Mouse (Mus musculus) MEL (cell line): ENCODE results near the gene Atg9b. TPM values are rescaled to one million over a fixed set of nuclear protein-coding genes. Genes with fewer than 3 reads are reported as not detected.

ENCODE experiments used
- DNase-seq: peaks from one replicate; pipeline ENCODE4 v3.0.0; 2011; ENCODE audit warnings: low read depth, low spot score
- H3K27ac ChIP-seq: 2 replicates; pipeline ENCODE4 v1.5.1; 2012; ENCODE audit warnings: low read depth, mild to moderate bottlenecking, control low read depth, low read length, moderate library complexity; ENCODE audit not compliant: control insufficient read depth
- H3K27me3 ChIP-seq, 2 experiments: fragments of 150-350 bp in 1 of 2; sonication (generic) in 1 of 2; 2 replicates each; pipeline ENCODE4 v1.6.1; 2012; ENCODE audit warnings: low read length in 2 of 2, mild to moderate bottlenecking in 2 of 2, improper control_type of control experiment in 1 of 2, moderate library complexity in 1 of 2; ENCODE audit not compliant: insufficient read depth in 2 of 2, control insufficient read depth in 1 of 2
- H3K36me3 ChIP-seq, 2 experiments: 2 replicates each; pipeline ENCODE4 v1.6.1; 2012 to 2014; ENCODE audit warnings: low read length in 2 of 2, improper control_type of control experiment in 1 of 2, inconsistent platforms in 1 of 2, mild to moderate bottlenecking in 1 of 2; ENCODE audit not compliant: insufficient read depth in 2 of 2, control insufficient read depth in 1 of 2
- H3K4me1 ChIP-seq, 2 experiments: fragments of 150-350 bp in 1 of 2; sonication (generic) in 1 of 2; 2 replicates each; pipeline ENCODE4 v1.6.1; 2012; ENCODE audit warnings: low read length in 2 of 2, improper control_type of control experiment in 1 of 2, mild to moderate bottlenecking in 1 of 2; ENCODE audit not compliant: insufficient read depth in 2 of 2, control insufficient read depth in 1 of 2
- H3K4me3 ChIP-seq, 2 experiments: fragments of 150-350 bp in 1 of 2; sonication (generic) in 1 of 2; 2 replicates each; pipeline ENCODE4 v1.5.1; 2012; ENCODE audit warnings: low read depth in 2 of 2, low read length in 2 of 2, mild to moderate bottlenecking in 2 of 2, moderate library complexity in 2 of 2, control low read depth in 1 of 2, improper control_type of control experiment in 1 of 2; ENCODE audit not compliant: control insufficient read depth in 1 of 2, insufficient read depth in 1 of 2
- H3K79me2 ChIP-seq: 2 replicates; pipeline ENCODE4 v1.6.1; 2012; ENCODE audit warnings: mild to moderate bottlenecking, low read length, moderate library complexity; ENCODE audit not compliant: control insufficient read depth, poor library complexity, insufficient read depth
- H3K9ac ChIP-seq: 2 replicates; pipeline ENCODE4 v1.6.1; 2012; ENCODE audit warnings: low read depth, mild to moderate bottlenecking, control low read depth, low read length, moderate library complexity; ENCODE audit not compliant: control insufficient read depth, poor library complexity, severe bottlenecking
- H3K9me3 ChIP-seq: fragments of 150-350 bp; sonication (generic); replicated peaks from 2 replicates; pipeline ENCODE4 v1.6.1; 2012; ENCODE audit warnings: mild to moderate bottlenecking, low read length, improper control_type of control experiment, moderate library complexity; ENCODE audit not compliant: insufficient read depth
- BHLHE40 ChIP-seq: IDR thresholded peaks from 2 replicates; pipeline ENCODE4 v1.6.1; 2012; ENCODE audit warnings: low read depth, mild to moderate bottlenecking, inconsistent platforms, low read length, improper control_type of control experiment, borderline replicate concordance
- CHD1 ChIP-seq: IDR thresholded peaks from 2 replicates; pipeline ENCODE4 v1.6.1; 2012; ENCODE audit warnings: low read depth, mild to moderate bottlenecking, inconsistent platforms, low read length, improper control_type of control experiment
- CHD2 ChIP-seq: IDR thresholded peaks from 2 replicates; pipeline ENCODE4 v1.6.1; 2011; ENCODE audit warnings: low read length, improper control_type of control experiment
- CTCF ChIP-seq, 3 experiments: IDR thresholded peaks in 2 of 3; conservative IDR thresholded peaks in 1 of 3; 2 replicates each; pipeline ENCODE4 v1.5.1; 2011 to 2012; ENCODE audit warnings: low read length in 3 of 3, low read depth in 2 of 3, mild to moderate bottlenecking in 2 of 3, improper control_type of control experiment in 1 of 3, inconsistent platforms in 1 of 3, mixed read lengths in 1 of 3, moderate library complexity in 1 of 3; ENCODE audit not compliant: control insufficient read depth in 1 of 3, insufficient read depth in 1 of 3, poor library complexity in 1 of 3, severe bottlenecking in 1 of 3
- E2F4 ChIP-seq: IDR thresholded peaks from 2 replicates; pipeline ENCODE4 v1.6.1; 2011; ENCODE audit warnings: low read depth, low read length, improper control_type of control experiment, borderline replicate concordance
- ELF1 ChIP-seq: IDR thresholded peaks from 2 replicates; pipeline ENCODE4 v1.6.1; 2014; ENCODE audit warnings: low read depth, mild to moderate bottlenecking, inconsistent platforms, low read length, improper control_type of control experiment, moderate library complexity
- ETS1 ChIP-seq: IDR thresholded peaks from 2 replicates; pipeline ENCODE4 v1.6.1; 2012; ENCODE audit warnings: low read depth, mild to moderate bottlenecking, inconsistent platforms, low read length, improper control_type of control experiment, moderate library complexity
- GABPA ChIP-seq: IDR thresholded peaks from 2 replicates; pipeline ENCODE4 v1.6.1; 2012; ENCODE audit warnings: low read depth, mild to moderate bottlenecking, inconsistent platforms, low read length, improper control_type of control experiment, moderate library complexity
- GATA1 ChIP-seq: IDR thresholded peaks from 2 replicates; pipeline ENCODE4 v1.6.1; 2011; ENCODE audit warnings: low read depth, low read length, improper control_type of control experiment
- HCFC1 ChIP-seq: IDR thresholded peaks from 2 replicates; pipeline ENCODE4 v1.6.1; 2012; ENCODE audit warnings: low read depth, mild to moderate bottlenecking, inconsistent platforms, low read length, improper control_type of control experiment, moderate library complexity
- KAT2A ChIP-seq: conservative IDR thresholded peaks from 2 replicates; pipeline ENCODE4 v1.6.1; 2012; ENCODE audit warnings: low read depth, low read length, improper control_type of control experiment, inconsistent platforms
- MAFK ChIP-seq: IDR thresholded peaks from 2 replicates; pipeline ENCODE4 v1.6.1; 2011; ENCODE audit warnings: low read depth, mild to moderate bottlenecking, low read length, improper control_type of control experiment, borderline replicate concordance
- MAX ChIP-seq: IDR thresholded peaks from 2 replicates; pipeline ENCODE4 v1.6.1; 2011; ENCODE audit warnings: low read length, improper control_type of control experiment
- MAZ ChIP-seq: IDR thresholded peaks from 2 replicates; pipeline ENCODE4 v1.6.1; 2012; ENCODE audit warnings: low read depth, mild to moderate bottlenecking, inconsistent platforms, low read length, improper control_type of control experiment
- MXI1 ChIP-seq: IDR thresholded peaks from 2 replicates; pipeline ENCODE4 v1.6.1; 2011; ENCODE audit warnings: mild to moderate bottlenecking, low read depth, low read length, improper control_type of control experiment
- MYB ChIP-seq: IDR thresholded peaks from 2 replicates; pipeline ENCODE4 v1.6.1; 2011; ENCODE audit warnings: mild to moderate bottlenecking, low read depth, low read length, improper control_type of control experiment
- POLR2AphosphoS2 ChIP-seq: IDR thresholded peaks from 2 replicates; pipeline ENCODE4 v1.6.1; 2011; ENCODE audit warnings: low read length, improper control_type of control experiment
- POLR2AphosphoS5 ChIP-seq: IDR thresholded peaks from 2 replicates; pipeline ENCODE4 v1.6.1; 2012; ENCODE audit warnings: low read depth, borderline replicate concordance, mild to moderate bottlenecking, inconsistent platforms, low read length, moderate library complexity, mixed read lengths
- RAD21 ChIP-seq: IDR thresholded peaks from 2 replicates; pipeline ENCODE4 v1.6.1; 2011; ENCODE audit warnings: mild to moderate bottlenecking, low read depth, low read length, improper control_type of control experiment
- RCOR1 ChIP-seq: IDR thresholded peaks from 2 replicates; pipeline ENCODE4 v1.6.1; 2012; ENCODE audit warnings: low read depth, mild to moderate bottlenecking, inconsistent platforms, low read length, improper control_type of control experiment
- SIN3A ChIP-seq: IDR thresholded peaks from 2 replicates; pipeline ENCODE4 v1.6.1; 2012; ENCODE audit warnings: low read length, improper control_type of control experiment, inconsistent platforms
- TBP ChIP-seq: IDR thresholded peaks from 2 replicates; pipeline ENCODE4 v1.8.0; 2011; ENCODE audit warnings: low read depth, low read length, improper control_type of control experiment
- TCF12 ChIP-seq: IDR thresholded peaks from 2 replicates; pipeline ENCODE4 v1.6.1; 2014; ENCODE audit warnings: low read depth, mild to moderate bottlenecking, inconsistent platforms, low read length, improper control_type of control experiment, moderate library complexity
- USF1 ChIP-seq: IDR thresholded peaks from 2 replicates; pipeline ENCODE4 v1.6.1; 2014; ENCODE audit warnings: low read depth, mild to moderate bottlenecking, inconsistent platforms, low read length, improper control_type of control experiment, moderate library complexity
- USF2 ChIP-seq, 2 experiments: IDR thresholded peaks; 2 replicates each; pipeline ENCODE4 v1.6.1; 2011 to 2012; ENCODE audit warnings: improper control_type of control experiment in 2 of 2, low read length in 2 of 2, borderline replicate concordance in 1 of 2, inconsistent platforms in 1 of 2, low read depth in 1 of 2, mild to moderate bottlenecking in 1 of 2; ENCODE audit not compliant: insufficient read depth in 1 of 2
- ZKSCAN1 ChIP-seq: IDR thresholded peaks from 2 replicates; pipeline ENCODE4 v1.6.1; 2012; ENCODE audit warnings: low read depth, mild to moderate bottlenecking, inconsistent platforms, low read length, improper control_type of control experiment, moderate library complexity
- ZMIZ1 ChIP-seq: IDR thresholded peaks from 2 replicates; pipeline ENCODE4 v1.6.1; 2012; ENCODE audit warnings: low read depth, mild to moderate bottlenecking, inconsistent platforms, low read length, improper control_type of control experiment, moderate library complexity
- ZNF384 ChIP-seq: IDR thresholded peaks from 2 replicates; pipeline ENCODE4 v1.6.1; 2012; ENCODE audit warnings: low read depth, mild to moderate bottlenecking, inconsistent platforms, low read length, improper control_type of control experiment
- polyA plus RNA-seq, 2 experiments: library from polyadenylated mRNA; stranded (reverse) in 1 of 2; unstranded in 1 of 2; fragments of >175 nt in 1 of 2; fragments of >200 nt in 1 of 2; gene quantifications; 2 replicates each; pipeline versions ENCODE4 v1.2.1 to v1.2.4; 2012; ENCODE audit warnings: low replicate concordance in 2 of 2, low read depth in 1 of 2; ENCODE audit not compliant: insufficient read length in 2 of 2, insufficient read depth in 1 of 2, missing spikeins in 1 of 2
- total RNA-seq: library from RNA; depleted of rRNA; stranded (reverse); fragments of 300-350 nt; gene quantifications from 2 replicates; pipeline ENCODE4 v1.2.3, GENCODE M21; 2012

Gene Atg9b
- total and polyA plus RNA-seq, 3 experiments, result 41.2 to 41.5 TPM; not detected in 1

DNA sequence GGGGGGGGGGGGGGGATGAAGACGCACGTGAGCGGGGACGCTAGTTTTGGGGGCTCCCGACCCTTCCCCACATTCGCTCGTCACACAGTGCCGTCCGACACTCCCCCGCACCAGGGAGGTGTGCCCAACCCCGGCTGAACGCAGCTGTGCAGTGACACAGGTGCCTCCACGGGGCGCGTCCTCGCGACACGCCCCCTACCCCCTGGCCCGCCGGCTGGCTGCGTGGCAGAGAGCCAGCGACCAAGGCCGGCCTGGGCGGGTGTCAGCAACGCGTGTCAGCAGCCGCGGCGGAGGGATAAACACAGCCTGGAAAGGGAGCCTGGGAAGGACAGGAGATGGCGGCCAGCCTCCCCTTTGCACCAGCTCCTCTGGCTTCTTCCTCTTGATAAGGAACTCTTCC is 43.4 kb downstream of the Atg9b start:
- no peaks in the 10 kb centered on the region for H3K9me3 ChIP-seq
- peaks cover 21 to 45% of the 10 kb centered on the region in 2 experiments for H3K4me1 ChIP-seq
- peak overlapping the region; percentile 66 for H3K9ac ChIP-seq
- peak; percentile 69 for DNase-seq
- TF ChIP-seq USF1, result no peak
- TF ChIP-seq MXI1, result 0 out of 2 replicates have a peak, but pooled peaks have one; percentile 56
- no peak for TF ChIP-seq CHD2
- peak; percentile 77 for TF ChIP-seq BHLHE40
- no peak for TF ChIP-seq RAD21
- TF ChIP-seq TBP, result no peak
- peak; percentile 2; the same call in 1 of the 2 replicates for TF ChIP-seq HCFC1
- TF ChIP-seq MAZ, result no peak
- TF ChIP-seq ZKSCAN1, result no peak
- TF ChIP-seq POLR2AphosphoS5, result no peak
- TF ChIP-seq GABPA, result no peak
- no peak for TF ChIP-seq ZMIZ1
- no peak for TF ChIP-seq ZNF384
- no peak for TF ChIP-seq CTCF (IDR thresholded peaks at IDR 0.05 in 2 of 3, conservative IDR thresholded peaks at IDR 0.05 in 1 of 3; ENCODE audit: control insufficient read depth in 1 of 3, insufficient read depth in 1 of 3, low read depth in 2 of 3, low read length in 3 of 3, poor library complexity in 1 of 3, severe bottlenecking in 1 of 3)
- no peak for TF ChIP-seq ELF1
- TF ChIP-seq CHD1, result no peak
- no peak; the same call in none of the 2 replicates for TF ChIP-seq TCF12
- TF ChIP-seq MAFK, result no peak
- no peak for TF ChIP-seq POLR2AphosphoS2
- TF ChIP-seq GATA1, result no peak
- TF ChIP-seq RCOR1, result no peak
- no peak for TF ChIP-seq MYB
- TF ChIP-seq MAX, result peak; percentile 14; the same call in 1 of the 2 replicates
- TF ChIP-seq ETS1, result no peak; the same call in 1 of the 2 replicates
- no peak for TF ChIP-seq KAT2A
- no peak for TF ChIP-seq E2F4
- TF ChIP-seq SIN3A, result peak; percentile 41; the same call in 1 of the 2 replicates
- no peak for TF ChIP-seq USF2 (IDR thresholded peaks at IDR 0.05; ENCODE audit: borderline replicate concordance in 1 of 2, insufficient read depth in 1 of 2, low read depth in 1 of 2, low read length in 2 of 2)
- TF ChIP-seq, all 39 proteins: peak for 5
- H3K79me2 ChIP-seq, result no peaks in the 10 kb centered on the region; the same call in 1 of the 2 replicates
- peaks cover 0 to 24% of the 10 kb centered on the region in 2 experiments; a peak in 2 of 4 replicates for H3K36me3 ChIP-seq
- no peak overlapping the region for H3K27ac ChIP-seq
- H3K27me3 ChIP-seq, result no peaks in the 10 kb centered on the region
- peak overlapping the region; percentile 57 to 60 for H3K4me3 ChIP-seq
